Mouse (Mus musculus) heart, embryonic 14.5 days (tissue): ENCODE measurements around the gene Pfn3. TPM values are rescaled to one million over a fixed set of nuclear protein-coding genes. Genes with fewer than 3 reads are reported as not detected.

Source experiments
- ATAC-seq: fragments of 200-750 bp; cut with Nextera tagmentation; 2 replicates; pipeline ENCODE4 v1.8.0; 2017; ENCODE audit warnings: low read depth, moderate TSS enrichment; ENCODE audit not compliant: insufficient number of reproducible peaks, insufficient read depth, low FRiP score
- H3K27ac ChIP-seq, 2 experiments: fragments of 200-500 bp in 1 of 2; fragments of 300-500 bp in 1 of 2; sonication (generic) in 1 of 2; replicated peaks in 1 of 2; 2 replicates each; pipeline ENCODE4 v1.5.1; 2012 to 2014; ENCODE audit warnings: low read depth in 2 of 2, low read length in 2 of 2, control low read depth in 1 of 2, mild to moderate bottlenecking in 1 of 2, mixed read lengths in 1 of 2; ENCODE audit not compliant: control insufficient read depth in 1 of 2, insufficient read depth in 1 of 2
- H3K27me3 ChIP-seq: fragments of 300-500 bp; sonication (generic); 2 replicates; pipeline ENCODE4 v1.6.1; 2014; ENCODE audit warnings: mild to moderate bottlenecking, low read length, control low read depth; ENCODE audit not compliant: control insufficient read depth, insufficient read depth
- H3K36me3 ChIP-seq: fragments of 300-500 bp; sonication (generic); 2 replicates; pipeline ENCODE4 v1.6.1; 2014; ENCODE audit warnings: mild to moderate bottlenecking, control low read depth, low read length, mixed read lengths; ENCODE audit not compliant: control insufficient read depth, insufficient read depth
- H3K4me1 ChIP-seq, 2 experiments: fragments of 200-500 bp in 1 of 2; fragments of 300-500 bp in 1 of 2; sonication (generic) in 1 of 2; 2 replicates each; pipeline ENCODE4 v1.6.1; 2012 to 2014; ENCODE audit warnings: low read length in 2 of 2, control low read depth in 1 of 2, mixed read lengths in 1 of 2; ENCODE audit not compliant: control insufficient read depth in 2 of 2, insufficient read depth in 2 of 2
- H3K4me2 ChIP-seq: fragments of 300-500 bp; sonication (generic); 2 replicates; pipeline ENCODE4 v1.6.1; 2014; ENCODE audit warnings: mild to moderate bottlenecking, low read length
- H3K4me3 ChIP-seq, 2 experiments: fragments of 200-500 bp in 1 of 2; fragments of 300-500 bp in 1 of 2; sonication (generic) in 1 of 2; 2 replicates each; pipeline ENCODE4 v1.5.1; 2012 to 2014; ENCODE audit warnings: low read length in 2 of 2, mild to moderate bottlenecking in 2 of 2, control low read depth in 1 of 2, low read depth in 1 of 2, moderate library complexity in 1 of 2; ENCODE audit not compliant: control insufficient read depth in 1 of 2, insufficient read depth in 1 of 2
- H3K9ac ChIP-seq: fragments of 300-500 bp; sonication (generic); 2 replicates; pipeline ENCODE4 v1.6.1; 2014; ENCODE audit warnings: mild to moderate bottlenecking, low read length
- H3K9me3 ChIP-seq: fragments of 300-500 bp; sonication (generic); 2 replicates; pipeline ENCODE4 v1.6.1; 2016; ENCODE audit warnings: low read length, control low read depth; ENCODE audit not compliant: control insufficient read depth
- whole genome bisulfite sequencing: fragments of 180-500 bp; shearing (Covaris S2); extraction: QIAGEN DNeasy Blood & Tissue Kit; methylation state at CpG from one replicate; pipeline ENCODE4 v1.1.7; 2014; 5-methylcytosine and 5-hydroxymethylcytosine counted together
- polyA plus RNA-seq: library from polyadenylated mRNA; unstranded; fragments of >200 nt; fragmentation: Nextera tagmentation; extraction: Ambion mirVana; gene quantifications from 2 replicates; pipeline ENCODE4 v1.2.1, GENCODE M21; 2014

The Pfn3 gene
- polyA plus RNA-seq, 1 experiment from 2014 or later = not detected

DNA sequence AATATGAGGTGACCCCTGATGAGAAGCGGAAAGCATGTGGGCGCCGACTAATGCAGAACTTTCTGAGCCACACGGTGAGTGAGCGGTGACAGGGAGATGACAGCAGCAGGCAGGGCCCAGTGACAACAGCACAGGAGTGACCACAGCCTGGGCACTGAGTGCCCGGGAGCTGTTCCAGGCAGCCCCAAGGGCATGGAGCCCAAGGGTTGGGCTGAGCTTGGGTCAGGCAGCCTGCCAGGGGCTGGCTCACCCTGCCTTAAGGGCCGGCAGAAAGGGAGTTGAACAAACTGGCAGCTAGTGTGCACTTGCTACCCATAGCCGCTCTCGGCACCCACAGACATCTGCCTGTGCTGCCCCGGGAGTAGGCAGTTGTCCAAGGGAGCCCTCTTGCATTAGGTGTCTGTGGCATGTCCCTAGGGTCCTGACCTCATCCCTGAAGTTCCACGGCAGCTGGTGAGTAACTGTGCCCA lies 35.5 kb upstream of the Pfn3 start:
- H3K36me3 ChIP-seq = peaks cover 60% of the 10 kb centered on the region
- 0 out of 4 replicates have a peak overlapping the region, but pooled peaks of 1 of the 2 experiments have one; percentile 14 for H3K27ac ChIP-seq
- H3K4me1 ChIP-seq = peaks cover 4 to 23% of the 10 kb centered on the region in 2 experiments
- H3K9me3 ChIP-seq = no peaks in the 10 kb centered on the region
- no peak overlapping the region for H3K4me2 ChIP-seq
- no peak overlapping the region for H3K9ac ChIP-seq
- 72% methylated on average over 11 of the region's 11 CpGs for WGBS
- no peak; the same call in 1 of the 2 replicates for ATAC-seq
- no peak overlapping the region for H3K4me3 ChIP-seq
- no peaks in the 10 kb centered on the region for H3K27me3 ChIP-seq

- peak overlapping the region; percentile 25; the same call in 1 of the 2 replicates for H3K9ac ChIP-seq
- H3K36me3 ChIP-seq = peaks cover 53% of the 10 kb centered on the region
- WGBS = 89% methylated on average over 17 of the region's 17 CpGs
- H3K4me3 ChIP-seq = no peak overlapping the region
- no peaks in the 10 kb centered on the region for H3K27me3 ChIP-seq
- peaks cover 4 to 23% of the 10 kb centered on the region in 2 experiments for H3K4me1 ChIP-seq
- ATAC-seq = no peak
- no peak overlapping the region for H3K27ac ChIP-seq
- H3K4me2 ChIP-seq = no peak overlapping the region
- no peaks in the 10 kb centered on the region for H3K9me3 ChIP-seq
These were observed 34.8 kb upstream of the Pfn3 start for GRCm38 (mm10) chr13:55449679-55450441.

DNA sequence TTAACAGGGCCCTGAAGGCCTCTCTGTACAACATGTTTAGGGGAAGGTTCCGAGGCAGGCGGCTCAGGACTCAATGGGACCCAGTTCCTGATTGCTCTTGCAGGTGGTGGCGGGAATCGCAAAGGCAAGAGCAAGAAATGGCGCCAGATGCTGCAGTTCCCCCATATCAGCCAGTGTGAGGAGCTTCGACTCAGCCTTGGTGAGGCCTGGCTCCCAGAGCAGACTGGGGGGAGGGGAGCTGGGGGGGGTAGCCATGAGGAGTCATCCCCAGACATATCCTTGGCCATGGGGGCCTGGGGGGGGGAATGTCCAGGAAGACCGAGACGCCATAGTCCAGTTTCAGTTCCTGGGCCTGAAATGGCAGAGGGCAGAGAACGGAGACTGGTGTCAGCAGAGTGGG lies 34.2 kb upstream of the Pfn3 start:
- H3K4me1 ChIP-seq = peaks cover 4 to 24% of the 10 kb centered on the region in 2 experiments

GRCm38 (mm10) chr13:55448131-55448530 lies 33.1 kb upstream of the Pfn3 start:
- Histone ChIP-seq H3K9me3 (no peaks in the 10 kb centered on the region), H3K4me3 (no peak overlapping the region), H3K27me3 (no peaks in the 10 kb centered on the region), H3K36me3 (peaks cover 36% of the 10 kb centered on the region), H3K4me1 (peaks cover 4 to 28% of the 10 kb centered on the region in 2 experiments), H3K4me2 (no peak overlapping the region), H3K27ac (no peak overlapping the region), H3K9ac (no peak overlapping the region)
- no peak for ATAC-seq
- WGBS = 90% methylated on average over 5 of the region's 5 CpGs

More for the DNA sequence above, 34.2 kb upstream of the Pfn3 start:
- Histone ChIP-seq H3K27me3 (no peaks in the 10 kb centered on the region), H3K9ac (no peak overlapping the region), H3K9me3 (no peaks in the 10 kb centered on the region), H3K4me3 (no peak overlapping the region), H3K27ac (no peak overlapping the region), H3K4me2 (no peak overlapping the region), H3K36me3 (peaks cover 47% of the 10 kb centered on the region)
- no peak for ATAC-seq
- 92% methylated on average over 9 of the region's 9 CpGs for WGBS

DNA sequence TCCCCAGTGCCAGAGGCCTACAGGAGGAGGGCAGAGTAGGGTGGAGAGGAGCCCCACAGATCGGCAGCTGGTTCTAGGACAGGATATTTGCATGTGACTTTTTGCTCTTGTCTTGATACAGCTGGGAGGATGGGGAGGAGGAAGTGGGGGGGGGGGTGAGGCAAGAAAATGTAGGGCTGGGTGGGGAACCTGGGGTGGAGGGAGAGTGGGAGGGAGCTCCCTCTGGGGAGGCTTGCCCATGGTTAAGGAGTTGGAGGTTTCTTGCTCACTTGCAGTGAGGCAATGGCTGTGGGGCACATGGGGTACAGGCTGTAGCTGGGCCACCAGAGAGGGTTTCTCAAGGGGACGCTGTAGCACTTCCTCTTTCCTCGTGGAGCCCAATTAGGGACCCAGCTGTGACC lies 32.5 kb upstream of the Pfn3 start:
- no peak overlapping the region for H3K4me2 ChIP-seq
- no peak overlapping the region for H3K9ac ChIP-seq

DNA sequence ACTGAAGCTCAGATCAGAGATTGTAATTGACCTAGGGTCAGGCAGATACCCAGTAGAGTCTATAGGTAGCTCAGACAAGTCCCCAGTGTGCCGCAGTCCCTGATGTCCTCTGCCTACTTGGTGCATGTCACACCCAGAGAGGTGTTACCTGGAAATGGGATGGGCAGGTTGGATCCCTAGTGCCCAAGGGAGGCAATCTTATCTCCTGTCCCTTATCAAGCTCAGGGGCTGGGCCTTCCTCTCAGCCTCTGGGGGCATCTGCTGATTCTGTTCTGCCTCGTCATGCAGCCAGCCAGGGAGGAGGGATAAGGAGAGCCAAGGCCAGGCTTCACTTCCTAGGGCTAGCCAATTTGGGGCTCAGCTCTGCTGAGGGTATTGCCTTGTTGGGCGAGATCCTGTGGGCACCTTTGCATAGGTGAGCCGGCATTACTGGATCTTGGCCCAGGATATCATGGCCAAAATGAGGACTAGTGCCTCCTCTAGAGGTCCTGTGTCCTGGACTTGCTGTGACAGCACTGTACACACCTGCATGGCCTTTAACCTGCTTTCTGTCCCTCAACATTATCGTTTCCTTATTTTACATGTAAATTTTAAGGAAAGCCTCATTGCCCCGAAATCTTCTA lies 31.6 kb upstream of the Pfn3 start:
- peak overlapping the region; percentile 5 to 78; a peak in 3 of 4 replicates for H3K4me3 ChIP-seq
- H3K9me3 ChIP-seq = no peaks in the 10 kb centered on the region
- H3K36me3 ChIP-seq = peaks cover 20% of the 10 kb centered on the region
- H3K27ac ChIP-seq = no peak overlapping the region
- no peak for ATAC-seq
- 72% methylated on average over 6 of the region's 6 CpGs for WGBS
- no peaks in the 10 kb centered on the region for H3K27me3 ChIP-seq
- peaks cover 4 to 28% of the 10 kb centered on the region in 2 experiments for H3K4me1 ChIP-seq
- peak overlapping the region; percentile 89 for H3K4me2 ChIP-seq
- H3K9ac ChIP-seq = peak overlapping the region; percentile 94

More for the DNA sequence above, 32.5 kb upstream of the Pfn3 start:
- peaks cover 4 to 28% of the 10 kb centered on the region in 2 experiments for H3K4me1 ChIP-seq
- H3K4me3 ChIP-seq = no peak overlapping the region
- H3K9me3 ChIP-seq = no peaks in the 10 kb centered on the region
- H3K27ac ChIP-seq = no peak overlapping the region
- 46% methylated on average over 3 of the region's 3 CpGs for WGBS
- ATAC-seq = no peak
- peaks cover 30% of the 10 kb centered on the region for H3K36me3 ChIP-seq
- no peaks in the 10 kb centered on the region for H3K27me3 ChIP-seq

- H3K4me3 ChIP-seq = peak overlapping the region; percentile 78 to 95
- H3K27me3 ChIP-seq = no peaks in the 10 kb centered on the region
- H3K4me1 ChIP-seq = peaks cover 4 to 28% of the 10 kb centered on the region in 2 experiments
- peak overlapping the region; percentile 91 to 93 for H3K27ac ChIP-seq
- H3K9me3 ChIP-seq = no peaks in the 10 kb centered on the region
- peaks cover 10% of the 10 kb centered on the region for H3K36me3 ChIP-seq
- H3K4me2 ChIP-seq = peak overlapping the region; percentile 89
- 1% methylated on average over 64 of the region's 66 CpGs for WGBS
- peak overlapping the region; percentile 94 for H3K9ac ChIP-seq
- ATAC-seq = no peak
These were observed 30.5 kb upstream of the Pfn3 start for GRCm38 (mm10) chr13:55445361-55446091.
